Mouse (Mus musculus): ENCODE measurements at regions not wholly inside any gene's neighbourhood (a gene's known extent, or its start where the extent isn't known, plus 50 kb on each side); places are given as distances from the start of the nearest gene placed in this dataset.

DNA sequence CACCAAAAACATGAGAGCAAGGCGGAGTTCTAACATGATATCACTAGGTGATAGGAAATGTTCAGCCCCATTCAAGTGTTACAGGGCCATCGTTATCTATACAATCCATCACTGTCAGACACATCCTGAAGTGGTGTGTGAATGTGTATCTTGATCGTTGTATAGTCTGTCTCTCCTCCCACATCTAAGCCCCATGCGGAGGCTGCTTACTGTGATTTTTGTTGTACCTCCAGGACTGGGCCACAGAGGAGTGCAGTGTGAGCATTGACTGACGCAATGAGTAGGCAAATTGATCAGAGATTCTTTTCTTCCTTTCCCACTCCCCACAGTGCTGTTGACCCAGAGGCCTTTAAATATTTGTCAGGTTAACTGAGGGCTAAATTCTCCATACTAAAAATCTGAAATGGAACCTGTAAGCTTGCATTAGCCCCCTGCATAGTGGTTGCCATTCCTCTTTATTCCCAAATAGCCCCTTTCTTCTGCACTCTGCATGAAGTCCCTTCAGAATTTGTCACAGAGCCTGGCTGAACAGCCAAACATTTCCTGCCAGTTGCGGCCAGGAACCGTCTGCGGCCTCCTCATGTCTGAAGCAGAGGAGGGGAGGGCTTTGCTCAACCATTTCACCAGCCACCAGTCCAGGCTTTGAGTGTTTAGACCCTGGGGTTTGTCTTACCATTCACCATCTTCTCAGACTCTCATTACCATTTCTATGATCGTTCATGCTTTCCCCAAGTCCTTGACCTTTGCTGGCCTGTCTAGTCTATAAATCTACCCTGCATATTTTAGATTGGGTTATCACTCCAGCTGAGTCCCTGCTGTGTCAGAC lies 119.3 kb downstream of the Ttc8 start:
- no peak for DNase-seq (ENCODE audit: low spot score in 2 of 2)

DNA sequence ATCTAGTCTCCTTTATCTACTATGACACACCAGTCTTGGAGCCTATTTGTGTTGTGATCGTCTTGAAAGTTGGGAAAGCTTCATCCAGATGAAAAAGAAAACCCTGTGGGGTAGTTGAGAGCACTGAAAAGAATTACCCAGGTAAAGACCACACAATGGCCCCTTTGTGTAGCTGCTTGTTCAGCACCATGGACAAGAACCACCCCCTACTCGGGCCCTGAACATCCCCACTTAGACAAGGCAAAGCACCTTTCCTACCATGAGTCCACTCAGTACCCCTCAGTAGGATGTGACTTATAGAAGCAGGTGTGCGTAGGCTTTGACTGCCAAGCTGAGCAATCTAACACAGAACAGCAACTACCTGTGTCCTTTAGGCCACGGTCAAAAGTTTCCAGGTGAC lies 121.2 kb downstream of the Ttc8 start:
- no peak for DNase-seq (ENCODE audit: low spot score in 2 of 2)

DNA sequence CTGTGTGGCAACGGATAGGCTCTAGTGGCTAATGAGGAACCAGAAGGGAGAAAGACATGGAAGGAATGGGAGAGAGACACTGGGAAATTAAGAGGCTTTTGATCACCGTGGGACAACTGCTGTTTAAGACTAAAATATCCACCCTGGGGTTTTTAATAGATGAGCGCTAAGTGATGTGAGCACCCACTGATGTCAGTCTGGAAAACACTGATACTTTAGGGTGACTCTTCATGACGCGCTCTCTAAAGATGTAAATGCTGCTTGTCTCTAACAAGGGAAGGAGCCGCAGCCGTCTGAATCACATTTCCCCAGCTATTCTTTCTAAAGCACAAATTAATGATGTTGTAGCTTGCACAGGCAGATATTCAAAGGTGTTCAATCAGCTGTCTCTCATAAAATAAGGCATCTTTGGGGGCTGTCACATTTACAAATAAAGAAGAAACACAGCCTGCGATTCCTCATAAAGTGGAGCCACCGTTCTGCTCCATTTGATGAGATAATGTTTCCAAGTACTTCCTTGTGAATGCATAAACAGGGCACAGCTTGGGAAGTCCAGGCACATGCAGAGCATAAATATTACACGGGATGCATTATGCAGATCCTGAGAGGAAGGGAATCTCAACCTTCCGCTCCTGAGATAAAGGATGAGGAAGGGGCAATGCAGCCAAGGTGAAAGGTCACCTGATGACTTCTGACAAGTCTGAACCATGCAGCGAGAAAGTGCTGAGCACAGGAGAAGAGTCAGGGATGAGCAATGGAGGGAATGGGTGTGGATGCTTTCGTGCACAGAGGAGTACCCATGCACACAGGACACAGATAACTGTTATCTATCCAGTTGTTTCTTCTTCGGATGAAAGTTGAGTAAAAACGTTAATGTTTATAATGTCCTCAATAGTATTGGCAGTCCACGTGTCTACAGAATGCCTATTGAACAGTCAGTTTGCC lies 122.8 kb downstream of the Ttc8 start:
- no peak for DNase-seq (ENCODE audit: low spot score in 2 of 2)

DNA sequence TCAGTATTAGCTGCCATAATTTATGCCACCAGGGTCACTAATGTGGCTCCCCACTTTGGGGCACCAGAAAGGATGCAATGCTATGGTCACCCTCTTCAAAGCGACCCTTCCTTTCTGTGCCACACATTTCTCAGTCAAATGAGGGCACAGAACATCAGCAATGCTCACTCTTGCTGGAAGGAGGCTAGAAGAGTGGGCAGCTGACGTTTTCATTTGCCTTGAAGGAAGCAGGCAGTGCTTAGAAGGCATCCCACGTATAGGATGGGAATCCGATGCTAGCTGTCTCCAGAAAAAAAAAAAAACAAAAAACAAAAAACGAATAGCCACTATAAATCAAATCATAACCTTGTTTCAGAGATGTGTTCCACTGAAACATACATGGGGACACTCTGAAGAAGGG lies 124.1 kb downstream of the Ttc8 start:
- DNase-seq (ENCODE audit: low spot score in 2 of 2), result no peak

DNA sequence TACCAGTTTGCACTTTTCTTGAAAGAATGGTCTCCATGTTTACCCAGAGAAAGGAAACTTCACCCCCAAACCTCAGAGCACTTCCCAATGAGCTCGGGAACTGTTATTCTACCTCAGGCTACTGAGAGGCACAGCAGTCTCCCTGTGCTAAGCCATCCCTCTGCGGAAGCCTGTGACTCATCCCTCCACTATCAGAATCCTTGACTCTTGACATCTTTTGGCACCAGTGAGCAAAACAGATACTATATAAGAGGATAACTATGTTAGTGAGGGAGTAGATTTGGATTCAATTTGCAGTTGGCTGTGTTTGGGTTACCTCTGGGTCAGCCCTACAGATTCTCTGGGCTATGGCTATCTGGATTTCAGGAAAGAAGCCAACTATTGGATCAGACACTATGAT lies 130.1 kb downstream of the Ttc8 start:
- no peak for DNase-seq (ENCODE audit: low spot score in 2 of 2)

DNA sequence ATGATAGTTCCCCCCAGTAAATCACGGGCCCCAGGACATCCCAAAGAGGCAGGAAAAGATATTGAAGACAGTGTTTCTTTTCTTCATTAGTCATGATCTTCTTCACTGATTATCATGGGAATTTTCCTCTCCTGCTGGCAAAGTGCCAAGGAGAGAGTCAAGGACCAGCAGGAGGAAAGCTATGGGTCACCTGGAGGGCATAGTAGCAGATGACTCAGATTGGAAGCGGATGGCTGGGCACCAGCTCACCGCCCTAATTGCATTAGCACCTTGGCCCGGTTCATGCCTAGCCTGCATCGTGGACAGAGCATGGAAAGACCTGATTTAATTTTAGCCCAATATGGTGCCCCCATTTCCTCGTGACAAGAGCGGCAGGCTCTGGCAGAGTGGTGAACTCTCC lies 132.2 kb downstream of the Ttc8 start:
- no peak for DNase-seq (ENCODE audit: low spot score in 2 of 2)

DNA sequence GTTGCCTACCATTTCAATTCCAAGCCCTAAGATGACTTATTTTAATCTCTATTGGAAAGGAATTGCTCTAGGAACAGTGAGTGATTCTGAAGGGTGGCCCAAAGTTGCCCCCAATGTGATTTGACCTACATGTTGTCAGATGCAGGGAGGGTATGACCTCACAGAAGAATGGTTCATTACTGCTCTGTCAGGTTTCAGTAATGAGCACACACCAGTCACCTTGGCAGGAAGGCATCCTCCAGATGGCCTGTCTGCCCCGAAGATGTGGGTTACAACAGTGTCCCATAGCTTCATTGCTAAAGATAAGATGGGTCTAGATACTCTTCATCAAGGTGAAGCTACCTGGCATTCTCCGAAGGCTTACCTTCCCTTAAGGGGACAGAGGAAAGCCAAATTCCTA lies 137.1 kb downstream of the Ttc8 start:
- DNase-seq (ENCODE audit: low spot score in 2 of 2), result no peak

DNA sequence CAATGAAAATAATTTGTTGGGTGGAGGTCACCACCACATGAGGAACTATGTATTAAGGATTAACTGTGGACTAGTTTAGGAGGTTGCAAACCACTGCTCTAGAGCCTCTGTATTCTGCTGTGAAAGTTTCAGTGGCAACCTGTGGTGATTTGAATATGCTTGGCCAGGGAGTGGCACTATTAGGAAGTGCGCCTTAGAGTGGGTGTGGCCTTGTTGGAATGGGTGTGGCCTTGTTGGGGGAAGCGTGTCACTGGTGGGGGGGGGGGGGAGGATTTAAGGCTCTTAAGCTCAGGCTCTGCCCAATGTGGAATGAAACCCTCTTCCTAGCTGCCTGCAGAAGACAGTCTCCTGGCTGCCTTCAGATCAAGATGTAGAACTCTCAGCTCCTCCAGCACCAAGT lies 138.5 kb downstream of the Ttc8 start:
- no peak for DNase-seq (ENCODE audit: low spot score in 2 of 2)

DNA sequence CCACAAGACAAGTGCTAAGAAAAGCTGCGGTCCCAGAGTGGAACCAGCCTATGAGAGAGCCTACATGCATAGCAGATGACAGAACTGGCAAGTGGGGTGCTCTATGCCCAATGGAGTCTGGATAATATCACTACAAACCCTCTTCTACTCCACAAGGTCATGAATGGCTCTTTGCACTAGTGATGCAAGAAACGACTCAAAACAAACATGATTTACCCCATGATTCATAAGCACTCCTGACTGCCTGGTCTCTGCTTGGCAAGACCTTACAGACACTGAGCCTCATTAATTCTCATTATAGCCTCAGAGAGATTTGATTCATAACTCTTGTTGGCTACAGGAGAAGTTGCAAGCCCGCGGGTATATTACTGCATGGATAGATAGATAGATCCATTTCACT lies 139.1 kb downstream of the Ttc8 start:
- no peak for DNase-seq (ENCODE audit: low spot score in 2 of 2)

DNA sequence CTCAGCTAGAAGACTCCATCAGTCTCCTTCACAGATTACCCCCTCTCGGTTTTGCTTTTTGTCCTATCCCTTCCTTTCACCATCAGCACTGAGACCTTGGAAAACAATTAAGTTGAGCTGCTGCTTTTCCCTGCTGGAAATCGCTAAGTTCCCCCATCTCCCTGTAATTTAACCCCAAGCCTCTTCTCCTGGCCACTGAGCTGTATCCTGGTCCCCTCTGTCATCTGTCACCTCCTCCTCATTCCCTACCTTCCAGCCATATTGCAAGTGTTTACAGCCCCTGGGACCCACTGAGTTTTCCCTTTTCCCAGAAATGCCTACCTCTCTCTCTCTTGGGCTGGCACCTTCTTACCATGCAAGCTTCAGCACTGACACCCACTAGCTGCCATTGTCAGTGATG lies 140.3 kb downstream of the Ttc8 start:
- DNase-seq (ENCODE audit: low spot score in 2 of 2), result no peak

DNA sequence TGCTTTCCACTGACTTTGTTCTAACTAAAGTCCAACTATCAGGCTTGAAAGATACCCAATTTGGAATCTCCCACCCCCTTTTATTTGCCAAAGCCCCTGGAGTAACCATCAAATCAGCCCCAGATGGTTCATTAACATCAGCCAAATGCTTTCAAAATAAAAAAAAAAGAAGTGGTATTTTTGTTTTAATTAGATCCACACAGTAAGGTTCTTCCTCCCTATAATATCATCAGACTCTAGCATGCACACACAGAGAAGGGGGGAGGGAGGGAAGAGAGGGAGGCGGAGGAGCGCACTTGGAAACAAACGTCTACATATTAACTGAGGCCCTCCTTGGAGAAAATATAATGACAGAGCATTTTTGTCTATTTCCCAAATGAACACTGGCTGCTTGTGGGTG lies 143.1 kb downstream of the Ttc8 start:
- DNase-seq (ENCODE audit: low spot score in 2 of 2), result no peak

DNA sequence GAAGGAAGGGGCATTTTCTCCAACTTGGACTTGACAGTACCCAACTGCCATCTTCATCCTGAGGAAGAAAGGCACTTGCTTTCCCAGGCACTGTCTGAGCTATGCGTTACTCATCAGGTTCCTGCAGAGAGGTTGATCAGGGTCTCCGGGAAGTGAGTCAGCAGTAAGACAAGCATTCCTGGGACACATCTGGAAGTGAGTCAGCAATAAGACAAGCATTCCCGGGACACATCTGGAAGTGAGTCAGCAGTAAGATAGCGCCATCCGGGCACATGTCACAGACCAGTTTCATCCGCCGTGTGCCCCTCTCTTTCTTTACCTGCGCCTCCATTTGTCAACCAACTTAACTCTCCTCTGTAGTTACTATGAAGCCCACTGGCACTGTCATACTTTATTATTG lies 143.5 kb downstream of the Ttc8 start:
- DNase-seq (ENCODE audit: low spot score in 2 of 2), result no peak

DNA sequence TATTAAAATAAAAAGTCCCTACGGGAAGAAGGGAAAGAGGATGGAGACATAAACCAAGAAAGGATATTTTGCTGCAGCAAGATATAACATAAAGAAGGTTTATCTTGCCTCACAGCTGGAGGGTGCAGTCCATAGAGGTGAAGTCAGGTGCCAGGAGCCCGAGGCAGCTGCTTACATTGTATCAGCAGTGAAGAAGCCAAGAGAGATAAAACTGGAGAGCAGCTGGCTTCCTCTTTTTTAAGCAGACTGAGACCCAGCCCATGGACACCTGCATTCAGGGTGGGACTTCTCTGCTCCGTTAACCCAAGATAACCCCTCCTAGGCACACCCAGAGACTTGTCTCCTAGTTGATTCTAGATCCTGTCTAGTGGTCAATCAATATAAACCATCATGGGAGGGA lies 147.6 kb downstream of the Ttc8 start:
- DNase-seq (ENCODE audit: low spot score in 2 of 2), result no peak

DNA sequence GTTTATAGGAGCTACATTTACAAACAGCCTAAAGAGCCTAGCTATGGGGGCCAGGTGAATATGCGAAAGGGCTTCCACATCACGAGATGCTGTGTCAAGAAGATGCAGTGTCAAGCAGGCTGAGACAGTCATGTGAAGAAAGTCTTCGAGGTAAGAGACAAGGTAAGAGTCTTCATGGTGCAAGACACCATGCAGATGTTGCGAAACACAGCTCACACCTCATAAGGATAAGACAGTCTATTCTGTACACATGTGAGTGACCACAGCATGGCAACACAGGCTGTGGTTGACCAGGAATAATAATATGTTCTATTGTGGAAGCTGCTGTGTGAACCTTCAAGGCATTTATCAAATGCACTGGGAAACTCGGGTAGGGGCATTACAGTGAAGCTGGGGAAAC lies 153.4 kb downstream of the Ttc8 start:
- no peak for DNase-seq (ENCODE audit: low spot score in 2 of 2)

DNA sequence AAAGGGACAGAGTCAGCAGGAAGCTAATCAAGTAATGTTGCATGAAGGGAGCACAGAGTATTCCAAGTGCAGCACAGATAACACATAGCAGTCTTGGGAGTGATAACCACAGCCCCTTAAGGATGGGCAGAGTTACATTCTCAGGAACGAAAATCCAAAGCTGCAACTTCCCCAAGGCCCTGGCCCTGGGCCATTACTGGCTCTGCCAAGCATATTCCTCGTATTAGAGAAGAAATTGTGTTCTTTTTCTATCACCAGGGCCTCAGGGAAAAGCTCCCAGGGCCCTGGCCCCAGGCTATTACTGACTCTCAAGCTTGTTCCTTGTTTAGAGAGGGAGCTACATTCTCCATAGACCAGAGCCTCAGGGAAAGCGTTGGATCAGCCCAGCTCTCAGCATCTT lies 157.0 kb downstream of the Ttc8 start:
- no peak for DNase-seq (ENCODE audit: low spot score in 2 of 2)

DNA sequence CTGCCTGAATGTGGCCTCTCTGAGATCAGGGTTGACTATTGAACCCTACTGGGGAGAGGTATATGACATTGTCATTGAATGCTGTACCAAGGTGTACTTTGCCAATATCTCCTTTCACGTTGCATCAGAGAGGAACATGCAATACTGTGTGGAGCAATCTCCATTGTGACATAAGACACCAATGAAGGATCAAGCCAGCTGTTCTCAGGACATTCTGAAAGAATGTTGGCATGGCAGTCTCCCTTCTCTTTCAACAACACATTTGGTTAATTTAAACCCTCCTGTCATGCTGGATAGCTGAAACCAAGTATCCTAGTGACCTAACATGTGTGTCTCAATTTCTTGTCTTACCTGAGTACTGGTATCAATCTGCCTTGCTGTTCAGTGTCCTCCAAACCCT lies 159.5 kb downstream of the Ttc8 start:
- DNase-seq (ENCODE audit: low spot score in 2 of 2), result no peak

DNA sequence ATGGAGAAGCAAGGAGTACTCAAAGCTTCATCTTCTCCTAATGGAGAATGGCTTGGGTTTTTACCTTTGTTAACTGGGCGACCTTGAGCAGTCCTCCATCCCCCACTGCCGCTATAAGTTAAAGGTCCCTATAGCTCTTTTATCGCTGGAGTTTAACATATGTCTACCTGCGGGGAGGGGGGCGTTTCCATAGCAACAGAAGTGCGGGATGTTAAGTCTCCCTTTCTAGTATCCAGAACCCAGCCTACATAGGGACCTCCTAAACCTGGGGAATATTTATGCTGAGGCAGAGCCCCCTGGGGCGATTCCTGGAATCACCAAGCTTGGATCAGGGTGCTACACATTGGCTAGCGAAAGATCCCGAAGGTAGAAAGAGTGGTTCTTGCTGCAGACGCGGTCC lies 163.2 kb downstream of the Ttc8 start:
- no peak for DNase-seq (ENCODE audit: low spot score in 2 of 2)

DNA sequence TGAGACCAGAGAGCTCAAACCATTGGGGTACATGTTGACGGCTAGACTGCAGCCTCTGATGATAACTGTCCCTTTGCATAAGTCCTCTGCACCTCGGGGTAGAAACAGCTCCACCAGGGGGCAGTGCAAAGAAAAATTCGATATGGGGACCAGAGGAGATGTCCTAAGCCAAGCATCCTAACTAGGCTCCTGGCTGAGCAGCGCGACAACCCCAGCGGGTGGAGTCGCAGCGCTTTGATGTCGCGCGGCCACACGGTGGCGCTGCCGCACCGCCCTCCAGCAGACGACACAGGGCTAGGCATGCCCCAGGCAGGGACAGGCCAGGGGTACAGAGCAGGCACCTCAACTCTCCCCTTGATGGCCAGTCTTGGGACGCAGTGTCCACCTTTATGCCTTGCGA lies 163.8 kb downstream of the Ttc8 start:
- DNase-seq (ENCODE audit: low spot score in 2 of 2), result peak; percentile 75 to 82

DNA sequence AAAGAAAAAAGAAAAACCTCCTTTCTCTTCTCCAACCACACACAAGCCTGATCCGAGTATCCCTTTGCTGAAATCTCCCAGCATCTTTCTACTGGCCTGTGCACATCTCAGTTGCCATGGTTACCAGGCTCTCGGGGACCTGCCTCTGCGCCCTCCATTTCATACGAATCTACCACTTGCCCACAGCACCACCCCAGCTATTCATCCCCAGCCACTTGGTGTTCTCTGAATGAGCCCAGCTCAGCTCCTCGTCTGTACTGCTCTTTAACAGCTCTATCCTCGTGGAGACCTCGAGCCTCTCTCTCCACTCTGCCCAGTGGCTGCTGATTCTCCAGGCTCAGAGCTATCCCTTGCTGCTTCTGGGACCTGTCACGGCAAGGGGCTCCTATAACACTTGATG lies 166.9 kb downstream of the Ttc8 start:
- DNase-seq (ENCODE audit: low spot score in 2 of 2), result peak in 1 of 2 experiments; percentile 19

DNA sequence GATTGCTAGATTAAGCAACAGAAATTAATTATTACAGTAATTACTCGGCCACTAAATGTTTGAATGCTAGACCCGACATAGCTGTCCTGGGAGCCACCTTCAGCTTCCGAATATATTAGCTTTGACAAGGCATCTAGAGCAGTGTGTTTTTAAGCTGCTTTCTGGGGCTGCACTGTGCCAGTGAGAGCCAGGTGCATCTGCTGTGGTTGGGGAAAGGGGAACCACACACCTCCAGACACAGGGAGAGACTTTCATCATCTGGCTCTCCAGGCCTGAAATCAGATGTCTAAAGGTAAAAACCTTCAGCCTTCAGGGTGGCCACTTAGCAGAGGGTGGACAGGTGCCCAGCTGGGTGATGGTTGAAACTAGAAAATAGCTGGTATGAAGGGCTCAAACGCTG lies 171.4 kb downstream of the Ttc8 start:
- DNase-seq (ENCODE audit: low spot score in 2 of 2), result no peak

DNA sequence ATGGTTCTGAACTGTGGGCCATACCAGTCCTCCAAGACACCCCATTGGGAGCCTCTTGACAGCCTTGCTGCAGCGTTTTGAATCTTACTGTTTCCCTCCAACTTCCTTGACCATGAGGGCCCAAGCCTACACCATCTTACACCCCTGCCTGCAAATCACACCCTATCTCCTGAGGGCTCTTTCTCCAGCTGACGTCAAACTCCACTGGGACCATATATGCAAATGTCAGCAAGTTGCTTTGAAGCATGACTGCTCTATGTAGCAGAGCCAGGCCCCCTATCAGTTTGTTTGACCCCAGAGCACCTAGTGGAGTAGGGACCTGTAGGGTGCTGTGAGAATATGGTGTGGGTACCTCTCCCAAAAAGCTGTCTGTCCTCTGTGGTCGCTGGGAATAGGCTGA lies 172.8 kb downstream of the Ttc8 start:
- no peak for DNase-seq (ENCODE audit: low spot score in 2 of 2)

DNA sequence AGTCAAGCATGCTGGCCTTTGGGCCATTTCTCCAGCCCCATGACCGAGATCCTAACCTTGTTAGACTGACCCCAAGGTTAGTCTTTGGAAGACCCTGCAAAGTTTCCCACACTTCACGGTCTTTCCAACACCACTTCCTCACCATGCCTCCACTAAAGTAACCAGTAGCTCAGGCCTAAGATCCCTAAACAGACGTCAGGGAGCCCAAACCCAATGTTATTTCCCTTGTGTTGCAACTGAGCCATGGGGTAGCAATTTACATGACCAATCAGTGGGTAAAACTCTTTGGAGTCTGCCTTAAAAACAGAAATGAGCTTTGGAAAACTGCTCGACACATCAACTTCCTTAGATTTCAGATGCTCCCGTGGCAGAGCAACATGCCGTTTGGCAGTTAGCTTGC lies 173.6 kb downstream of the Ttc8 start:
- DNase-seq (ENCODE audit: low spot score in 2 of 2), result no peak
